ENCODE assay signal across 21 mouse cellular contexts in the genomic region with DNA sequence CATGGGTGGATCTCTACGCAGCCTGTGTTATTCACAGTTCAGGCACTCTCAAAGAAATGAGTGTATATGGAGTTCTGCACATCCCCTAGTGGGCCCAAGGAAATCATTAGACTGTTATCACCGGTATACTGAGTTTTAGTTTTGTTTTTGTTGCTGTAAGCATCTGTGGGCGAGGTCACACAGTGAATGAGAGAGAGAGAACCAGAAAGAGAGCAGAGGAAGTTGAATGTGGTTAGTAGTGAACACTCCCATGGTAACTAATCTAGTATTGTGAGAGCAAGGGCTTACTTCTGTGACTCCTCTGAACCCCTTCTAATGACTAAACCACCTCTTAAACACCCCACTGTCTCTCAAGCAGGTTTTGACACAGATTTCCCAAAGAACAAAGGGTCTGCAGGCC. TPM values are rescaled to one million over a fixed set of nuclear protein-coding genes. Genes with fewer than 3 reads are reported as not detected.
"Had no signal": no experiment of that assay in that cellular context is flagged by ENCODE, and none has a peak within 500 bp of the region (broad histone marks: within the 10 kb centered on the region; RNA-seq: fewer than 3 reads in every experiment).

No protein-coding gene starts in this region.

- ATAC-seq: liver, postnatal 0 days; lung, postnatal 0 days; midbrain, embryonic 13.5 days; midbrain, embryonic 16.5 days had no signal

- H3K4me3 ChIP-seq: layer of hippocampus, adult 2 months; limb, embryonic 12.5 days; limb, embryonic 15.5 days; megakaryocyte, embryonic 14.5 days; midbrain, embryonic 10.5 days; midbrain, embryonic 13.5 days; myocyte had no signal

- DNase-seq: kidney, postnatal 25 days; left cerebral cortex, postnatal 4 days; liver, postnatal 0 days; lung, embryonic 14.5 days; thymus, adult 2 months; thymus, postnatal 14 days; thymus, postnatal 4 days had no signal

- H3K27ac ChIP-seq: kidney, postnatal 0 days; layer of hippocampus, adult 2 months; limb, embryonic 12.5 days; limb, embryonic 15.5 days; liver, embryonic 14.5 days; macrophage; midbrain, embryonic 10.5 days; midbrain, embryonic 13.5 days; stomach, postnatal 0 days had no signal

RNA-seq across cellular contexts. Expression of gene Kif5c, which starts 2.3 kb away (rescaled TPM):
- total RNA-seq: monocyte, adult 5-6 weeks had no signal
